Mouse (Mus musculus): ENCODE measurements around the gene Stxbp1.

Gene Stxbp1

DNA sequence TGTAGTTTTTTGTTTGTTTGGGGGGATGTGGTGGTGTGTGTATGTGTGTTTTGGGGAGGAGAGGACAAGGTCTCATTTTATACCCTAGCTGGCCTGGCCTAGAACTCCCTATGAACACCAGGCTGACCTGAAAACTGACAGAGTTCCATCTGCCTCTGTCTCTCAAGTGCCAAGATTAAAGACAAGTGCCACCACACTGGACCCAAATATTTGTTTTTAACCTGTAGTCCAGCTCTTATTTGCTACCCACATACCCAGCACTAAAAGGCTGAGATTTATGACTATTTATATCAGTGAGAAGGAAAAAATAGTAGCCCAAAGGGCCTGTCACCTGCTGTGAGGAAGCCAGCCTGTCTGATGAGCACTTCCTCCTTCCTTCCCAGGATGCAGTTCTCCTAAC lies 11.5 kb downstream of the Stxbp1 start:
- no peak for DNase-seq

GRCm38 (mm10) chr2:32834496-32834895 lies 12.5 kb downstream of the Stxbp1 start:
- DNase-seq = no peak

- DNase-seq = no peak
Observed at GRCm38 (mm10) chr2:32828979-32829676, 17.9 kb downstream of the Stxbp1 start.

GRCm38 (mm10) chr2:32825796-32826195 lies 21.2 kb downstream of the Stxbp1 start:
- DNase-seq = no peak

GRCm38 (mm10) chr2:32824778-32825177 lies 22.3 kb downstream of the Stxbp1 start:
- no peak for DNase-seq

DNA sequence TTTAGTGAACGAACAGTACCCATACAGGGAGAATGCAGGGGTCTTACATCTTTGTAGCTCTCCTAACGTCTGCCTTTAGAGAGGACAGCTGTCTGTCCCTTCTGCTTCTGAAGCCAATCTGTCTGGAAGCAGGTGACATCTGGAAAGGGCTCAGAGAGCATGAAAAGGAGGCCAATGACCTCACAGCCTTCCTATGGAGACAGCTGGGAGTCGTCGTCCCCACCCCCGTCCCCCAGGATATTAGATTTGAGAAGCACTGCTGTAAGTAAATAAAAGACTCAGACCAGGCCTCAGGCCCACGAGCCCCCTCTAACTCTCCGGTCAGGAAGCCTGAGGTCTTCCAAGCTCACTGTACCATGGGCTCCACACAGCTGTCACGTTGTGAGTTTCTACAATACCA lies 22.9 kb downstream of the Stxbp1 start:
- no peak for DNase-seq

GRCm38 (mm10) chr2:32823579-32824154 lies 23.4 kb downstream of the Stxbp1 start:
- DNase-seq = no peak

- no peak for DNase-seq
Observed at GRCm38 (mm10) chr2:32823153-32823552, 23.9 kb downstream of the Stxbp1 start.

GRCm38 (mm10) chr2:32822643-32823042 lies 24.4 kb downstream of the Stxbp1 start:
- DNase-seq = no peak

GRCm38 (mm10) chr2:32821041-32821802 lies 25.8 kb downstream of the Stxbp1 start:
- DNase-seq = no peak

DNA sequence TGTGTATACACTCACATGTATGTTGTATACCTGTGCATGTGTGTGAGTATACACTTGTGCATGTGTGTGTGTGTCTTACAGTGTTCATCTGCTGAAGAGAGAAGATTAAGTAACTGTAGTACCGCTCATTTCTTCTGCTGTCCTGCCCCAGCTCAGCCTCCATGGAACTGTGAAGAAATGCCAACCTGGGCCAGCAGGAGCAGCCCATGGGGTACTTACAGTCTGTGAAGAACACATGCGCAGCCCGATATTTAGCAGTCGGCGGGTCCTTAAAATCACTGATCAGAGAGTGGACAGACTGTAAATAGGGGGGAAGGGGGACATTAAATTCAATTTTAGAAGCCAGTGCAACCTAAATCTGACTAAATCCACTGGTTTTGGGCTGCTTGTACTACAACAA lies 28.8 kb downstream of the Stxbp1 start:
- DNase-seq = no peak

- DNase-seq = no peak
Observed at GRCm38 (mm10) chr2:32817589-32817988, 29.5 kb downstream of the Stxbp1 start.

DNA sequence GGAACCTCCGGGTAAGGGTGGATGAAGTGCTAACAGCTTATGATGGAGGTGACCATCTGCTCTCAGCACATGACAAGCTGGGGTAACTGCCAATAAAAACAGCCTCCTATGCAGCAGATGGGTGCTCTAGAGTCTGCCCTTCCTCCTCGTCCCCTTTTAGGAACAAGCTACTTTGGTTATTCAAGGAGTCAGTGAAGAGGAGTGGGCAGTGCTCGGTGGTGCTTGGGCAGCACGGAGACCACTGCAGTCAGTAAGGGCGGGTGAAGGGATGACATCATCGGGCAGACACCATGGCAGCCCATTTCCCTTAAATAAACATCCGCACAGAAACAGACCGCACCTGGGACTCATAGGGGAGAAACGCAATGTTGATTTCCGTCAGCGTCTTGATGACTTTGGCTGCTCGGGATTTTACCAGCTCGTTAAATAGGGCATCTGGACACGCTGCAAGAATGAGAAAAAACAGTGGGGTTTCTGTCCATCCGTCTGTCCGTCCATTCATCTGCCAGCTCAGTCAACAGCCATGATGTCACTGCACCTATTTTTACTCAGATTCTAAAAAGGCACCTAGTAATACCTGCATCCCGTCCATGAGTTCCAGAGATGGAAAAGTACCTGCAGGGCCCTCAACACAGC lies 30.0 kb downstream of the Stxbp1 start:
- DNase-seq = peak; percentile 85

GRCm38 (mm10) chr2:32816497-32816896 lies 30.5 kb downstream of the Stxbp1 start:
- no peak for DNase-seq

- DNase-seq = peak; percentile 61
Observed at GRCm38 (mm10) chr2:32811959-32812358, 35.1 kb downstream of the Stxbp1 start.

DNA sequence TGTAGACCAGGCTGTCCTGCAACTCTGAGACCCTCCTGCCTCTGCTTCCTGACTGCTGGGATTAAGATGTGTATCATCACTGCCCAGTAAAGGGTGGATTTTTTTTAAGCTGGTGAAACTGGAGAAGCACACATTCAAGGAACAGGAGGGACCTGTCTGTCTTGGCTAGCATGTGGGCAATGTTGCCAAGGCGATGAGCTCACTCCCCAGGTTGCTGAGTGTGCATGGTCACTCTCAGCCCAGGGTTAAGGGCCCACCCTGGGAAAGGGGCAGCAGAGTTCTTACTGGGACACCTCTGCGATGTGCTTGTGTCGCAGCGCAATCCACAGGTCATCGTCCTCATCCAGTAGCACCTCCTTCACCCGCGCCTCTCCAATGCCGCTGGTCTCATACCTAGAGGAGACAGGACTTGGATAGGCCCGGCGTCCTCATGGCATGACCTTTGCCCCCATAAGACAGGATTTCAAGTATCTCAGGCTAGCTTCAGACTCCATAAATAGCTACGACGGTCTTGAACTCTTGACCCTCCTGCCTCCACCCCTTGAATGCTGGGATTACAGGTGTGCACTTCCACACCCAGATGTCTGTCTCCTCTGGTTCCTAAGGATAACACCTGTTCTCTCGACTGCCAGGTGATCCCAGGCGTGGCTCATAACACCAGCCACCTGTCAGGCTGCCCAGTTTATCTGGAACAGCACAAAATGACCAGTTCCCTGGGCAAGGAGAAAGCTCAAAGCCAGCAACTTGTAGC lies 38.1 kb downstream of the Stxbp1 start:
- DNase-seq = no peak

GRCm38 (mm10) chr2:32798251-32798962 lies 48.6 kb downstream of the Stxbp1 start:
- DNase-seq = no peak

GRCm38 (mm10) chr2:32795748-32796418 lies 51.2 kb downstream of the Stxbp1 start:
- DNase-seq = no peak

DNA sequence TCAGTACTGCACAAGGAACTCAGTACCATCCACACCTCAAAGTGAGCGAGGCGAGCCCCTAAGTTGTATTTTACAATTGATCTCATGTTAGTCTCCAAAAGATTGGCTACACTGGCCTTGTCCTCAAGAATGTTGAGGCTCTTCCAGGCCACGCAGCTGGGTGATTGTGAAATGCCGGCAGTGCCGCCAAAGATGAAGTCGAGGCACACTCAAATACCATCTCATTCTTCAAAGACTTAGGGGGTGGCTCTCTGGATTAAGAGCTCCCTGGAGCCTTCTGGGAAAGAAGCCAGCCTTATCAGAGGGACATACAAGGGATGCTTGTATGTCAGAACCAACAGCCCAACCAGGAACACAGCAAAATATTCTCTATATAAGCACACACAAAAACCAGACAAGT lies 55.7 kb downstream of the Stxbp1 start:
- no peak for DNase-seq

DNA sequence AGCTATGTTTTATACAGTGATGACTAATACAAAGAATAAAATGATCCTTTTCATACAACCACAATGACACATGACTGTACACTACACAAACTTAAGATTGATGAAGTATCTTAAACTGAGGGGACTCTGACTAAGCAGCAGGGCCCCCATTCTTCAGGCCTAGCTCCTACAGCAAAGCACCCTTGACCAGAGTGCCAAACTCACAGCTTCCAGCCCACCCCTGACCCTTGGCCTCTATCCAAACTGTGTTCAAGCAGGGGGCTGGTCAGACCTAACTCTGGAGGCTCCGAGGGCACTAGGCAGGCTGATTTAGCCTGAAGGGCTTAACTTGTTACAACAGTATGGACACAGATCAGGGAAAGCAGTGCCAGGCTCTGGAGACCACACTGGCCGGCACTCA lies 58.5 kb downstream of the Stxbp1 start:
- DNase-seq = no peak

DNA sequence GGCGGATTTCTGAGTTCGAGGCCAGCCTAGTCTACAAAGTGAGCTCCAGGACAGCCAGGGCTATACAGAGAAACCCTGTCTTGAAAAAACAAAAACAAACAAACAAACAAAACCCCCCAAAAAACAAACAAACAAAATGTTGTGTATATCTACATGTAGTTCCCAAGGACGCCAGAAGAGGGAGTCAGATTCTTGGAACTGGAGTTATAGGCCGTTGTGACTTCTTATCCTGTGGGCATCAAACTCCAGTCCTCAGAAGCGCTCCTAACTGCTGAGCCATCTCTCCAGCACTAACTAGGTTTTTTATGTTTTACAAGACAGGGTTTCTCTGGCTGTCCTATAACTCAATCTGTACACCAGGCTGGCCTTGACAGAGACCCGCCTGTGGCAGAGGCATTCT lies 59.9 kb downstream of the Stxbp1 start:
- peak; percentile 62 for DNase-seq
